Mouse (Mus musculus): Measurements from ENCODE around the gene Srrm2. TPM values are rescaled to one million over a fixed set of nuclear protein-coding genes. Genes with fewer than 3 reads are reported as not detected.

Gene Srrm2
- polyA plus RNA-seq, 1 experiment from 2014 or later = 320 TPM

GRCm38 (mm10) chr17:23773676-23774075 lies 16.7 kb upstream of the Srrm2 start:
- DNase-seq (ENCODE audit: low spot score) = no peak
- H3K27ac ChIP-seq (replicated peaks; ENCODE audit: low read depth, low read length) = no peak overlapping the region
- no peak for ATAC-seq (ENCODE audit: low read depth)
- H3K36me3 ChIP-seq (ENCODE audit: control insufficient read depth, insufficient read depth, low read length) = no peaks in the 10 kb centered on the region
- no peak overlapping the region for H3K4me3 ChIP-seq (ENCODE audit: low read depth, low read length)
- no peak overlapping the region for H3K4me2 ChIP-seq (ENCODE audit: low read depth, low read length)
- peaks cover 10% of the 10 kb centered on the region; the same call in 1 of the 2 replicates for H3K4me1 ChIP-seq (ENCODE audit: control insufficient read depth, insufficient read depth, low read length)
- no peaks in the 10 kb centered on the region for H3K9me3 ChIP-seq (ENCODE audit: control insufficient read depth, low read length)
- H3K9ac ChIP-seq (ENCODE audit: low read depth, low read length) = no peak overlapping the region
- 74% methylated on average over 6 of the region's 6 CpGs for WGBS
- H3K27me3 ChIP-seq (replicated peaks; ENCODE audit: control insufficient read depth, insufficient read depth, low read length) = no peaks in the 10 kb centered on the region

GRCm38 (mm10) chr17:23774090-23774489 lies 16.2 kb upstream of the Srrm2 start:
- Histone ChIP-seq H3K27me3 (replicated peaks; ENCODE audit: control insufficient read depth, insufficient read depth, low read length) (no peaks in the 10 kb centered on the region), H3K36me3 (ENCODE audit: control insufficient read depth, insufficient read depth, low read length) (no peaks in the 10 kb centered on the region), H3K9ac (ENCODE audit: low read depth, low read length) (no peak overlapping the region), H3K4me2 (ENCODE audit: low read depth, low read length) (no peak overlapping the region), H3K27ac (replicated peaks; ENCODE audit: low read depth, low read length) (no peak overlapping the region), H3K4me1 (ENCODE audit: control insufficient read depth, insufficient read depth, low read length) (peaks cover 10% of the 10 kb centered on the region; the same call in 1 of the 2 replicates), H3K4me3 (ENCODE audit: low read depth, low read length) (no peak overlapping the region), H3K9me3 (ENCODE audit: control insufficient read depth, low read length) (no peaks in the 10 kb centered on the region)
- ATAC-seq (ENCODE audit: low read depth) (peak; percentile 44), DNase-seq (ENCODE audit: low spot score) (peak; percentile 85)
- WGBS = 6% methylated on average over 12 of the region's 12 CpGs

- H3K4me2 ChIP-seq (ENCODE audit: low read depth, low read length) = no peak overlapping the region
- no peak overlapping the region for H3K4me3 ChIP-seq (ENCODE audit: low read depth, low read length)
- no peaks in the 10 kb centered on the region for H3K4me1 ChIP-seq (ENCODE audit: control insufficient read depth, insufficient read depth, low read length)
- no peaks in the 10 kb centered on the region for H3K27me3 ChIP-seq (replicated peaks; ENCODE audit: control insufficient read depth, insufficient read depth, low read length)
- DNase-seq (ENCODE audit: low spot score) (no peak), ATAC-seq (ENCODE audit: low read depth) (no peak)
- H3K27ac ChIP-seq (replicated peaks; ENCODE audit: low read depth, low read length) = no peak overlapping the region
- 71% methylated on average over 10 of the region's 10 CpGs for WGBS
- H3K9me3 ChIP-seq (ENCODE audit: control insufficient read depth, low read length) = no peaks in the 10 kb centered on the region
- no peak overlapping the region for H3K9ac ChIP-seq (ENCODE audit: low read depth, low read length)
- no peaks in the 10 kb centered on the region for H3K36me3 ChIP-seq (ENCODE audit: control insufficient read depth, insufficient read depth, low read length)
Observed at GRCm38 (mm10) chr17:23776216-23776615, 14.1 kb upstream of the Srrm2 start.

DNA sequence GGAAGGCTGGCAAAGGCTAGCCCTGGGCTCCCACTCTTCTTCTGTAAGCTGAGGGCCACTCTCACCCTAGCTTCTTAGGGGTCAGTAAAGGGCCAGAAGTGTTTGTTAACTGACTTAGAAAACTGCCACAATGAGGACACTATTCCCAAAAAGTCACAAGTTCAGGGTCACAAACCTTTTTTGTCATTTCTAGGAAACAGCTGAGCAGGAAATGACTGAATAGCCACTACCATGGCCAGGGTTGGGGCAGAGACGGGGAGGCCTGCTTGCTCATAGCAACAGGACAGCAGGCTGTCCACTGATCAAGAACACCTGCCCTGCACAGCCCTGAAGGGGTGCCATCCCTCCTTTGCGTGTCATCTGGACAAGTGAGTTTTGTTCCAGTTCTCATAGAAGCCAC lies 13.2 kb upstream of the Srrm2 start:
- Histone ChIP-seq H3K4me3 (ENCODE audit: low read depth, low read length) (no peak overlapping the region), H3K27ac (replicated peaks; ENCODE audit: low read depth, low read length) (no peak overlapping the region), H3K9me3 (ENCODE audit: control insufficient read depth, low read length) (no peaks in the 10 kb centered on the region), H3K9ac (ENCODE audit: low read depth, low read length) (no peak overlapping the region), H3K4me2 (ENCODE audit: low read depth, low read length) (no peak overlapping the region), H3K36me3 (ENCODE audit: control insufficient read depth, insufficient read depth, low read length) (no peaks in the 10 kb centered on the region), H3K27me3 (replicated peaks; ENCODE audit: control insufficient read depth, insufficient read depth, low read length) (no peaks in the 10 kb centered on the region), H3K4me1 (ENCODE audit: control insufficient read depth, insufficient read depth, low read length) (no peaks in the 10 kb centered on the region)
- no peak for ATAC-seq (ENCODE audit: low read depth)
- WGBS = 67% methylated on average over 2 of the region's 2 CpGs
- DNase-seq (ENCODE audit: low spot score) = no peak

DNA sequence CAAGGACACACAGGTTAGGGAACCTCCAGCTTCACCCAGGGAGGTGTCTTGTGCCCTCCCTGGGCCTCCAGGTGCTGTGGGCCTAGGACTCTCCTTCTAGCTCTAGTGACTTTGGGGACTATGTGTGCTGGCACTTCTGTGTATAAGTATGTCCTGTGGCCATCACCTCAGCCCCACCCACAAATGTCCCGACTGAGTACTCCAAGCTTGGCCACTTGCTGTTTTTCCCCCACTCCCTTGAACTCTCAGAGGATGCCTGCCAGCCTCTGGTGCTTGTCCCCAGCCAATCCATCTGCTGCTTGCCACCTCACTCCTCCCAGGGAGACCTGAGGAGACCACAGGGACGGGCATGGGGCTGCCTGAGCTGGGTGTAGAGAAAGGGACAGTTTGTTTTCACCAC lies 11.9 kb upstream of the Srrm2 start:
- no peak overlapping the region for H3K9ac ChIP-seq (ENCODE audit: low read depth, low read length)
- no peak overlapping the region for H3K27ac ChIP-seq (replicated peaks; ENCODE audit: low read depth, low read length)
- no peaks in the 10 kb centered on the region for H3K9me3 ChIP-seq (ENCODE audit: control insufficient read depth, low read length)
- H3K36me3 ChIP-seq (ENCODE audit: control insufficient read depth, insufficient read depth, low read length) = no peaks in the 10 kb centered on the region
- no peak overlapping the region for H3K4me3 ChIP-seq (ENCODE audit: low read depth, low read length)
- H3K4me2 ChIP-seq (ENCODE audit: low read depth, low read length) = no peak overlapping the region
- ATAC-seq (ENCODE audit: low read depth) = no peak
- H3K4me1 ChIP-seq (ENCODE audit: control insufficient read depth, insufficient read depth, low read length) = no peaks in the 10 kb centered on the region
- H3K27me3 ChIP-seq (replicated peaks; ENCODE audit: control insufficient read depth, insufficient read depth, low read length) = no peaks in the 10 kb centered on the region
- WGBS = 54% methylated on average over 2 of the region's 2 CpGs
- no peak for DNase-seq (ENCODE audit: low spot score)

GRCm38 (mm10) chr17:23783352-23783751 lies 7.0 kb upstream of the Srrm2 start:
- no peak overlapping the region for H3K4me3 ChIP-seq (ENCODE audit: low read depth, low read length)
- ATAC-seq (ENCODE audit: low read depth) (no peak), DNase-seq (ENCODE audit: low spot score) (no peak)
- no peak overlapping the region for H3K27ac ChIP-seq (replicated peaks; ENCODE audit: low read depth, low read length)
- H3K9me3 ChIP-seq (ENCODE audit: control insufficient read depth, low read length) = no peaks in the 10 kb centered on the region
- H3K27me3 ChIP-seq (replicated peaks; ENCODE audit: control insufficient read depth, insufficient read depth, low read length) = no peaks in the 10 kb centered on the region
- no peaks in the 10 kb centered on the region for H3K36me3 ChIP-seq (ENCODE audit: control insufficient read depth, insufficient read depth, low read length)
- peaks cover 7% of the 10 kb centered on the region; the same call in 1 of the 2 replicates for H3K4me1 ChIP-seq (ENCODE audit: control insufficient read depth, insufficient read depth, low read length)
- H3K4me2 ChIP-seq (ENCODE audit: low read depth, low read length) = no peak overlapping the region
- H3K9ac ChIP-seq (ENCODE audit: low read depth, low read length) = no peak overlapping the region

GRCm38 (mm10) chr17:23785561-23786471 lies 4.5 kb upstream of the Srrm2 start, which contains the start of gene Flywch2:
Gene Flywch2, minus strand, starts transcription at chr17:23786081.
- DNase-seq (ENCODE audit: low spot score) (peak; percentile 93), ATAC-seq (ENCODE audit: low read depth) (peak; percentile 90)
- WGBS = 3% methylated on average over 36 of the region's 43 CpGs
- H3K27ac ChIP-seq (replicated peaks; ENCODE audit: low read depth, low read length) = peak within 1 kb of the TSS; percentile 52
- no peaks in the 10 kb centered on the region for H3K9me3 ChIP-seq (ENCODE audit: control insufficient read depth, low read length)
- H3K27me3 ChIP-seq (replicated peaks; ENCODE audit: control insufficient read depth, insufficient read depth, low read length) = no peaks in the 10 kb centered on the region
- peak within 1 kb of the TSS; percentile 75 for H3K9ac ChIP-seq (ENCODE audit: low read depth, low read length)
- H3K4me1 ChIP-seq (ENCODE audit: control insufficient read depth, insufficient read depth, low read length) = peaks cover 16% of the 10 kb centered on the region
- H3K4me2 ChIP-seq (ENCODE audit: low read depth, low read length) = peak within 1 kb of the TSS; percentile 80
- H3K36me3 ChIP-seq (ENCODE audit: control insufficient read depth, insufficient read depth, low read length) = no peaks in the 10 kb centered on the region
- peak within 1 kb of the TSS; percentile 68 for H3K4me3 ChIP-seq (ENCODE audit: low read depth, low read length)

GRCm38 (mm10) chr17:23786510-23786931 lies 3.8 kb upstream of the Srrm2 start:
- Histone ChIP-seq H3K4me3 (ENCODE audit: low read depth, low read length) (peak overlapping the region; percentile 68), H3K36me3 (ENCODE audit: control insufficient read depth, insufficient read depth, low read length) (no peaks in the 10 kb centered on the region), H3K9ac (ENCODE audit: low read depth, low read length) (peak overlapping the region; percentile 75), H3K27me3 (replicated peaks; ENCODE audit: control insufficient read depth, insufficient read depth, low read length) (no peaks in the 10 kb centered on the region), H3K27ac (replicated peaks; ENCODE audit: low read depth, low read length) (peak overlapping the region; percentile 52), H3K4me1 (ENCODE audit: control insufficient read depth, insufficient read depth, low read length) (peaks cover 19% of the 10 kb centered on the region), H3K4me2 (ENCODE audit: low read depth, low read length) (peak overlapping the region; percentile 80), H3K9me3 (ENCODE audit: control insufficient read depth, low read length) (no peaks in the 10 kb centered on the region)
- DNase-seq (ENCODE audit: low spot score) = peak; percentile 24
- 21% methylated on average over 13 of the region's 13 CpGs for WGBS
- ATAC-seq (ENCODE audit: low read depth) = peak; percentile 23; the same call in 1 of the 2 replicates

DNA sequence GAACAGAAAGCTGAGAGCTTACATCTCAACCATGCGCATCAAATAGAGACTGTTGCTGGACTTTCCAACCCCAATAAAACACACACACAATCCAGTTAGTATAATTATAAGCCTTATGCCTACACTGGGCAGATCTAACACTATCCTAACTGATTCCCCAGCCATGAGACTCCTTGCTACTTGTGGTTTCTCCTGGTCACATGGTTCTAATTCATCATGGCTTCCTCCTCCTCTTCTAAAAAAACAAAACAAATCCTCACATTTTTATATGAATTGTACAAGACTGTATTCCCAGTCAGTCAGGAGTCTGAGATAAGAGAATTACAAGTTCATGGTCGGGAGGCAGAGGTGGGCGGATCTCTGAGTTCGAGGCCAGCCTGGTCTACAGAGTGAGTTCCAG lies 1.4 kb upstream of the Srrm2 start:
- Histone ChIP-seq H3K27me3 (replicated peaks; ENCODE audit: control insufficient read depth, insufficient read depth, low read length) (no peaks in the 10 kb centered on the region), H3K9me3 (ENCODE audit: control insufficient read depth, low read length) (no peaks in the 10 kb centered on the region), H3K27ac (replicated peaks; ENCODE audit: low read depth, low read length) (no peak overlapping the region), H3K9ac (ENCODE audit: low read depth, low read length) (no peak overlapping the region), H3K4me1 (ENCODE audit: control insufficient read depth, insufficient read depth, low read length) (peaks cover 19% of the 10 kb centered on the region), H3K4me2 (ENCODE audit: low read depth, low read length) (no peak overlapping the region), H3K36me3 (ENCODE audit: control insufficient read depth, insufficient read depth, low read length) (no peaks in the 10 kb centered on the region), H3K4me3 (ENCODE audit: low read depth, low read length) (no peak overlapping the region)
- DNase-seq (ENCODE audit: low spot score) (no peak), ATAC-seq (ENCODE audit: low read depth) (no peak)
- WGBS = 89% methylated on average over 4 of the region's 4 CpGs
